Mouse (Mus musculus) granulocyte monocyte progenitor cell, adult 5-6 weeks (primary cell): ENCODE measurements at regions not wholly inside any gene's neighbourhood (a gene's known extent, or its start where the extent isn't known, plus 50 kb on each side); places are given as distances from the start of the nearest gene placed in this dataset.
A peak's percentile ranks its signal among the peaks of the same experiment; 100 is the strongest.

Experiments used
- ATAC-seq: replicated peaks from 2 replicates; pipeline ENCODE4 v1.8.0; 2016; ENCODE audit warnings: mild to moderate bottlenecking, moderate TSS enrichment, inconsistent platforms; ENCODE audit not compliant: poor library complexity, severe bottlenecking

GRCm38 (mm10) chr5:45055276-45055959, 255.9 kb upstream of the Ldb2 start:
- ATAC-seq = no peak

GRCm38 (mm10) chr5:45049410-45049809, 249.9 kb upstream of the Ldb2 start:
- ATAC-seq = no peak

GRCm38 (mm10) chr5:45042914-45043313, 243.4 kb upstream of the Ldb2 start:
- ATAC-seq = no peak

GRCm38 (mm10) chr5:45036430-45036829, 236.9 kb upstream of the Ldb2 start:
- ATAC-seq = peak; percentile 79

GRCm38 (mm10) chr5:45033146-45033545, 233.7 kb upstream of the Ldb2 start:
- peak; percentile 90 for ATAC-seq

- ATAC-seq = no peak
Measured at GRCm38 (mm10) chr5:45027876-45028275, 228.4 kb upstream of the Ldb2 start.

- no peak for ATAC-seq
Measured at GRCm38 (mm10) chr5:45025383-45025782, 225.9 kb upstream of the Ldb2 start.

- no peak for ATAC-seq
Measured at GRCm38 (mm10) chr5:45007930-45008329, 208.4 kb upstream of the Ldb2 start.

GRCm38 (mm10) chr5:45000996-45001395, 201.5 kb upstream of the Ldb2 start:
- no peak for ATAC-seq

GRCm38 (mm10) chr5:44999032-44999431, 199.6 kb upstream of the Ldb2 start:
- ATAC-seq = no peak

- ATAC-seq = no peak
Measured at GRCm38 (mm10) chr5:44975456-44976195, 176.1 kb upstream of the Ldb2 start.

GRCm38 (mm10) chr5:44943023-44943921, 143.8 kb upstream of the Ldb2 start:
- no peak for ATAC-seq

GRCm38 (mm10) chr5:44942575-44942974, 143.1 kb upstream of the Ldb2 start:
- no peak for ATAC-seq

GRCm38 (mm10) chr5:44925476-44925875, 126.0 kb upstream of the Ldb2 start:
- no peak for ATAC-seq

GRCm38 (mm10) chr5:44922129-44922775, 122.8 kb upstream of the Ldb2 start:
- ATAC-seq = no peak

GRCm38 (mm10) chr5:44917816-44918213, 118.3 kb upstream of the Ldb2 start:
- ATAC-seq = no peak

- ATAC-seq = no peak
Measured at GRCm38 (mm10) chr5:44917173-44917815, 117.8 kb upstream of the Ldb2 start.

- no peak for ATAC-seq
Measured at GRCm38 (mm10) chr5:44902541-44902940, 103.1 kb upstream of the Ldb2 start.

GRCm38 (mm10) chr5:44886566-44887070, 87.1 kb upstream of the Ldb2 start:
- ATAC-seq = no peak

- ATAC-seq = no peak
Measured at GRCm38 (mm10) chr5:44876946-44877345, 77.5 kb upstream of the Ldb2 start.
